Mouse (Mus musculus): Measurements from ENCODE around the gene Scn2b.

The Scn2b gene

GRCm38 (mm10) chr9:45105596-45106374, 11.8 kb upstream of the Scn2b start:
- H3K9me3 ChIP-seq (ENCODE audit: low read length): no peaks in the 10 kb centered on the region
- H3K4me3 ChIP-seq (replicated peaks; ENCODE audit: low read length): no peak overlapping the region
- no peak for TF ChIP-seq NANOG (IDR thresholded peaks at IDR 0.05; ENCODE audit: borderline replicate concordance, low read length)
- no peak for TF ChIP-seq POU5F1 (IDR thresholded peaks at IDR 0.05; ENCODE audit: borderline replicate concordance, low read length)
- no peak for TF ChIP-seq CTCF (conservative IDR thresholded peaks at IDR 0.05; ENCODE audit: low read length)
- H3K4me1 ChIP-seq (replicated peaks; ENCODE audit: low read depth, low read length): 0 out of 2 replicates have a peak, but pooled peaks cover 4% of the 10 kb centered on the region
- no peaks in the 10 kb centered on the region; the same call in 1 of the 2 replicates for H3K27me3 ChIP-seq (ENCODE audit: insufficient read depth, low read length)
- H3K36me3 ChIP-seq (ENCODE audit: insufficient read depth, low read length): no peaks in the 10 kb centered on the region

DNA sequence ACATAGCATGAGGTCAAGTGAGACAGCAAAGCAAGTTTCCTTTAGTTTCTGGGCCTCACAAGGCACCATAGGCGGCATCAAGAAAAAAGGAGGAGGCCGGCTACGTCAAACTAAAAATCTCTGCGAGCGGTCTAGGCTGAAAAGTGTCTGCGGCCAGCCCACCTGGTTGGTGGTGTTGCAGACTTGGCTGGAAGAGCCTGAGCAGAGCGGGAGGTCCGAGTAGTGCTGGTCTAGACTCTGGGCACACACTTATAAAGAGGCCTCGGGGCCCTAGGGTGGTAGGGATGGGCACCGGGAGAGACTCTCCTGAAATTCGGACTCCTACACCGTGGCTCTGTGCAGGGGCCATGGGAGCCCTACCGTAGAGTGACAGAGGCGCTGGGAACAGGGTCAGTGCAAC, 1.9 kb upstream of the Scn2b start:
- Histone ChIP-seq H3K9me3 (ENCODE audit: low read length) (no peaks in the 10 kb centered on the region), H3K4me3 (replicated peaks; ENCODE audit: low read length) (peak overlapping the region; percentile 63), H3K36me3 (ENCODE audit: insufficient read depth, low read length) (no peaks in the 10 kb centered on the region), H3K27me3 (ENCODE audit: insufficient read depth, low read length) (peaks cover 16% of the 10 kb centered on the region), H3K4me1 (replicated peaks; ENCODE audit: low read depth, low read length) (peaks cover 25% of the 10 kb centered on the region)
- TF ChIP-seq NANOG (IDR thresholded peaks at IDR 0.05; ENCODE audit: borderline replicate concordance, low read length): no peak
- TF ChIP-seq CTCF (conservative IDR thresholded peaks at IDR 0.05; ENCODE audit: low read length): no peak
- no peak for TF ChIP-seq POU5F1 (IDR thresholded peaks at IDR 0.05; ENCODE audit: borderline replicate concordance, low read length)

DNA sequence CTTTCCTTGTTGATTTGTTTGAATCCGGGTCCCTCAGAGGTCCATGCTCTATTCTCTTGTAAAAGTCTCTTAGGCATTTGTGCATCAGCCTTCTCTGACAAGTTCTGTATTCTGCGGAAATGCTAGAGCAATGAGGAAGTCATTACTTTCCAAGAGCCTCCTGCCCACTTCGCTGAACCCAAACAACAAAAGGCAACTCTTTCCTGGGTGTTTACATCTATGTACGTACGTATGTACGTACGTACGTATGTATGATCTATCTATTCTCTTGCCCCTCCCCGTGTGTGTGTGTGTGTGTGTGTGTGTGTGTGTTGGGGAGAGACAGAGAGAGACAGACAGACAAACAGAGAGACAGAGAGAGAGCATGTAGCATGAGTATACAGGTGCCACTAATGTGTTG, 763 bp upstream of the Scn2b start:
- no peaks in the 10 kb centered on the region for H3K36me3 ChIP-seq (ENCODE audit: insufficient read depth, low read length)
- TF ChIP-seq POU5F1 (IDR thresholded peaks at IDR 0.05; ENCODE audit: borderline replicate concordance, low read length): no peak
- no peak for TF ChIP-seq CTCF (conservative IDR thresholded peaks at IDR 0.05; ENCODE audit: low read length)
- no peak for TF ChIP-seq NANOG (IDR thresholded peaks at IDR 0.05; ENCODE audit: borderline replicate concordance, low read length)
- peaks cover 21% of the 10 kb centered on the region for H3K27me3 ChIP-seq (ENCODE audit: insufficient read depth, low read length)

DNA sequence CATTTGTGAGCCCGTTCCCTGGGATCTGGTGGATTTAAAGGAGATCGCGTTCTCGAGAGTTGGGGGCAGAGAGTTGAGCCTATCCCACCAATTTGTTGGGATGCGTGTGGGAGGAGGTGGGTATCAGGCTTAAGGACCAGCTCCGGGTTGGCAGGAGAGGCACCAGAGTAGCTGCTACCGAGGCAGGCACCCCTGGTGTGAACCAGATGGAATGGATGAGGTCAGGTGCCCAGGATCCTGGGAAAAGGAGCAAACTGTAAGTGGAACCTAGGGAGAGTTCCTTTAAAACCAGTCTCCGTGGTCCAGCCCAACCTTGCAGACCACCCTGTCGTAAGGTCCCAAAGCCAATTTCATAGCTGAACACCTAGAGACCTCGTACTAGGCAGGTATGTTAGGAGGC, 970 bp downstream of the Scn2b start:
- TF ChIP-seq CTCF (conservative IDR thresholded peaks at IDR 0.05; ENCODE audit: low read length) (no peak), NANOG (IDR thresholded peaks at IDR 0.05; ENCODE audit: borderline replicate concordance, low read length) (no peak), POU5F1 (IDR thresholded peaks at IDR 0.05; ENCODE audit: borderline replicate concordance, low read length) (no peak)
- no peaks in the 10 kb centered on the region for H3K36me3 ChIP-seq (ENCODE audit: insufficient read depth, low read length)
- H3K27me3 ChIP-seq (ENCODE audit: insufficient read depth, low read length): peaks cover 21% of the 10 kb centered on the region
- H3K9me3 ChIP-seq (ENCODE audit: low read length): no peaks in the 10 kb centered on the region
- H3K4me1 ChIP-seq (replicated peaks; ENCODE audit: low read depth, low read length): peaks cover 52% of the 10 kb centered on the region
- H3K4me3 ChIP-seq (replicated peaks; ENCODE audit: low read length): no peak overlapping the region

More for the DNA sequence above, 763 bp upstream of the Scn2b start:
- H3K4me1 ChIP-seq (replicated peaks; ENCODE audit: low read depth, low read length): peaks cover 36% of the 10 kb centered on the region
- H3K4me3 ChIP-seq (replicated peaks; ENCODE audit: low read length): no peak overlapping the region
- H3K9me3 ChIP-seq (ENCODE audit: low read length): no peaks in the 10 kb centered on the region

DNA sequence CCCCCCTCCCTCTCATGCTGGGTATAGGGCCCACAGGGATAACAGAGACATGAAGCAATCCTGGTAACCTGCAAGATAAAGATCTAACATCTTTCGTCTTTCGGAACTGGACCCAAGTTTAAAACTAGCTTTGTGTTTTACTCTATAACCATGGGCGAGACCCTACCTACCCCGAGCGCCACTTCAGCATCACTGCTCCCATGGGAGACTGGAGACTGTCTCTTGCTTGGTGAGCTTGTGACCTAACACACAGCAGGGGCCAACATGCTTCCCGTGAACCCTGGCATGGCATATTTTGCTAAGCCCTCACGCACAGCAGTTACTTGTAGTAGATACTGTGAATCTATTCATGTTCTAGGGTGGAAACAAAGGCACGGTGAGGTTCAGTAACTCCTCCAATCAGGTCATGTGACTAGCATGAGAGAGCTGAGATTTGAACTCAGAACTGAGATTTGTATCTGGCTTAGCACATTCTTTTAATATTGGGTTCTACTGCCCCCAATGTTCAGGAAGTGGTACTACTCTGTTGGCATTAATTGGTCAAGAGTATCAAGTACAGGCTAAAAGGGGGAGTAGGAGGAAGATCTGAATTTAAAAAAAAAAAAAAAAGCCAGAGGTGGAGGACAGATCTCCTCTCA, 1.9 kb downstream of the Scn2b start:
- Histone ChIP-seq H3K9me3 (ENCODE audit: low read length) (no peaks in the 10 kb centered on the region), H3K4me1 (replicated peaks; ENCODE audit: low read depth, low read length) (peaks cover 61% of the 10 kb centered on the region)

DNA sequence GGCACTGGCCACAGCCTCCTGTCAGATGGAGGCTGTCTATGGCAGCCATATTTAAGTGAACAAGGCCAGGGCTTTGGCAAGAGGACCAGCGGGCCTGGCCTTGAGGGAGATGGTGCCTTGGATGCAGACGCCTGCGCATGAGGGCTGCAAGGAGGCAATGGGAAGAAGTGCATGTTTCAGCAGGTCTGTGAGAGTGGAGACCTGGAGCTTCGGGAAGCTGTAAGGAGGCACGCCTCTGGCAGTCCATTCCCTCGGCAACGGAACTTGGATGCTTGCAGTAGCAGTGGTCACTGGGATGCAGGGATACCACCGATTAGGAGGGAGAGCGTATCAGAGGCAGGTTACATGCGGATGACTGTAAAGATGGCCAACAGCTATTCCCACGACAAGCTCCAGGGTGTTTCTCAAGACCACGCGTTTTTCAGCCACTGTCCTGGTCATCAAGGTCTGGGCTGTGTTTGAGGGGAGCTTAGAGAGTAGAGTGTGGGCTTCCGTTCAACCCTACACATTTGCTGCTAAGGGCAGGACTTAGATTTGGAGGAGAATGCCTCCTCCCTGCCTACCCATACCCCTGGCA, 2.5 kb downstream of the Scn2b start:
- H3K4me1 ChIP-seq (replicated peaks; ENCODE audit: low read depth, low read length): peaks cover 67% of the 10 kb centered on the region
- H3K4me3 ChIP-seq (replicated peaks; ENCODE audit: low read length): no peak overlapping the region
- TF ChIP-seq CTCF (conservative IDR thresholded peaks at IDR 0.05; ENCODE audit: low read length) (no peak), POU5F1 (IDR thresholded peaks at IDR 0.05; ENCODE audit: borderline replicate concordance, low read length) (no peak), NANOG (IDR thresholded peaks at IDR 0.05; ENCODE audit: borderline replicate concordance, low read length) (no peak)
- peaks cover 24% of the 10 kb centered on the region for H3K27me3 ChIP-seq (ENCODE audit: insufficient read depth, low read length)
- H3K9me3 ChIP-seq (ENCODE audit: low read length): no peaks in the 10 kb centered on the region
- H3K36me3 ChIP-seq (ENCODE audit: insufficient read depth, low read length): no peaks in the 10 kb centered on the region

More for the DNA sequence above, 1.9 kb downstream of the Scn2b start:
- H3K27me3 ChIP-seq (ENCODE audit: insufficient read depth, low read length): peaks cover 23% of the 10 kb centered on the region
- H3K4me3 ChIP-seq (replicated peaks; ENCODE audit: low read length): no peak overlapping the region
- TF ChIP-seq POU5F1 (IDR thresholded peaks at IDR 0.05; ENCODE audit: borderline replicate concordance, low read length) (no peak), CTCF (conservative IDR thresholded peaks at IDR 0.05; ENCODE audit: low read length) (no peak), NANOG (IDR thresholded peaks at IDR 0.05; ENCODE audit: borderline replicate concordance, low read length) (no peak)
- no peaks in the 10 kb centered on the region for H3K36me3 ChIP-seq (ENCODE audit: insufficient read depth, low read length)

- Histone ChIP-seq H3K27me3 (ENCODE audit: insufficient read depth, low read length) (peaks cover 27% of the 10 kb centered on the region), H3K4me1 (replicated peaks; ENCODE audit: low read depth, low read length) (peaks cover 72% of the 10 kb centered on the region), H3K4me3 (replicated peaks; ENCODE audit: low read length) (no peak overlapping the region), H3K36me3 (ENCODE audit: insufficient read depth, low read length) (no peaks in the 10 kb centered on the region), H3K9me3 (ENCODE audit: low read length) (no peaks in the 10 kb centered on the region)
- TF ChIP-seq POU5F1 (IDR thresholded peaks at IDR 0.05; ENCODE audit: borderline replicate concordance, low read length) (no peak), NANOG (IDR thresholded peaks at IDR 0.05; ENCODE audit: borderline replicate concordance, low read length) (no peak), CTCF (conservative IDR thresholded peaks at IDR 0.05; ENCODE audit: low read length) (no peak)
Observed at GRCm38 (mm10) chr9:45120567-45120966, 3.0 kb downstream of the Scn2b start.

- peaks cover 73% of the 10 kb centered on the region for H3K4me1 ChIP-seq (replicated peaks; ENCODE audit: low read depth, low read length)
- no peak for TF ChIP-seq NANOG (IDR thresholded peaks at IDR 0.05; ENCODE audit: borderline replicate concordance, low read length)
- TF ChIP-seq POU5F1 (IDR thresholded peaks at IDR 0.05; ENCODE audit: borderline replicate concordance, low read length): no peak
- no peak for TF ChIP-seq CTCF (conservative IDR thresholded peaks at IDR 0.05; ENCODE audit: low read length)
Observed at GRCm38 (mm10) chr9:45121001-45121400, 3.4 kb downstream of the Scn2b start.

More at GRCm38 (mm10) chr9:45121001-45121400, 3.4 kb downstream of the Scn2b start:
- Histone ChIP-seq H3K4me3 (replicated peaks; ENCODE audit: low read length) (no peak overlapping the region), H3K36me3 (ENCODE audit: insufficient read depth, low read length) (no peaks in the 10 kb centered on the region), H3K27me3 (ENCODE audit: insufficient read depth, low read length) (peaks cover 28% of the 10 kb centered on the region), H3K9me3 (ENCODE audit: low read length) (no peaks in the 10 kb centered on the region)

All from E14TG2a.4 (cell line).